Mouse (Mus musculus) forebrain, embryonic 14.5 days (tissue): ENCODE results near the gene Aig1. TPM values are rescaled to one million over a fixed set of nuclear protein-coding genes. Genes with fewer than 3 reads are reported as not detected.
A peak's percentile ranks its signal among the peaks of the same experiment; 100 is the strongest.

Source experiments
- ATAC-seq: fragments of 200-750 bp; cut with Nextera tagmentation; 2 replicates; pipeline ENCODE4 v1.8.0; 2017; ENCODE audit warnings: mild to moderate bottlenecking, moderate library complexity
- DNase-seq: peaks from one replicate; pipeline ENCODE4 v3.0.0-alpha.2; 2015; ENCODE audit warnings: low spot score
- H3K27ac ChIP-seq: fragments of 300-500 bp; sonication (generic); 2 replicates; pipeline ENCODE4 v1.5.1; 2014; ENCODE audit warnings: low read depth, mild to moderate bottlenecking, control low read depth, low read length, moderate library complexity
- H3K27me3 ChIP-seq: fragments of 300-500 bp; sonication (generic); replicated peaks from 2 replicates; pipeline ENCODE4 v1.6.1; 2014; ENCODE audit warnings: low read length, control low read depth, mixed read lengths; ENCODE audit not compliant: control insufficient read depth, insufficient read depth
- H3K36me3 ChIP-seq: fragments of 300-500 bp; sonication (generic); 2 replicates; pipeline ENCODE4 v1.6.1; 2014; ENCODE audit warnings: low read length, control low read depth; ENCODE audit not compliant: control insufficient read depth, insufficient read depth
- H3K4me1 ChIP-seq: fragments of 300-500 bp; sonication (generic); 2 replicates; pipeline ENCODE4 v1.6.1; 2014; ENCODE audit warnings: antibody characterized with exemption, low read length, control low read depth; ENCODE audit not compliant: control insufficient read depth, insufficient read depth
- H3K4me2 ChIP-seq: fragments of 300-500 bp; sonication (generic); 2 replicates; pipeline ENCODE4 v1.6.1; 2014; ENCODE audit warnings: mild to moderate bottlenecking, control low read depth, low read length
- H3K4me3 ChIP-seq: fragments of 300-500 bp; sonication (generic); 2 replicates; pipeline ENCODE4 v1.5.1; 2014; ENCODE audit warnings: low read depth, low read length, control low read depth
- H3K9ac ChIP-seq: fragments of 300-500 bp; sonication (generic); 2 replicates; pipeline ENCODE4 v1.6.1; 2014; ENCODE audit warnings: mild to moderate bottlenecking, low read length, control low read depth, moderate library complexity
- H3K9me3 ChIP-seq: fragments of 300-500 bp; sonication (generic); replicated peaks from 2 replicates; pipeline ENCODE4 v1.6.1; 2016; ENCODE audit warnings: low read length, control low read depth, mixed read lengths; ENCODE audit not compliant: control insufficient read depth
- WGBS: fragments of 180-500 bp; shearing (Covaris S2); extraction: QIAGEN DNeasy Blood & Tissue Kit; methylation state at CpG from one replicate; pipeline ENCODE4 v1.1.7; 2014; 5-methylcytosine and 5-hydroxymethylcytosine counted together
- polyA plus RNA-seq: library from polyadenylated mRNA; unstranded; fragments of >200 nt; fragmentation: Nextera tagmentation; extraction: Ambion mirVana; gene quantifications from 2 replicates; pipeline ENCODE4 v1.2.1, GENCODE M21; 2014

Aig1 gene
- polyA plus RNA-seq, 1 experiment from 2014 or later = 59.5 TPM

DNA sequence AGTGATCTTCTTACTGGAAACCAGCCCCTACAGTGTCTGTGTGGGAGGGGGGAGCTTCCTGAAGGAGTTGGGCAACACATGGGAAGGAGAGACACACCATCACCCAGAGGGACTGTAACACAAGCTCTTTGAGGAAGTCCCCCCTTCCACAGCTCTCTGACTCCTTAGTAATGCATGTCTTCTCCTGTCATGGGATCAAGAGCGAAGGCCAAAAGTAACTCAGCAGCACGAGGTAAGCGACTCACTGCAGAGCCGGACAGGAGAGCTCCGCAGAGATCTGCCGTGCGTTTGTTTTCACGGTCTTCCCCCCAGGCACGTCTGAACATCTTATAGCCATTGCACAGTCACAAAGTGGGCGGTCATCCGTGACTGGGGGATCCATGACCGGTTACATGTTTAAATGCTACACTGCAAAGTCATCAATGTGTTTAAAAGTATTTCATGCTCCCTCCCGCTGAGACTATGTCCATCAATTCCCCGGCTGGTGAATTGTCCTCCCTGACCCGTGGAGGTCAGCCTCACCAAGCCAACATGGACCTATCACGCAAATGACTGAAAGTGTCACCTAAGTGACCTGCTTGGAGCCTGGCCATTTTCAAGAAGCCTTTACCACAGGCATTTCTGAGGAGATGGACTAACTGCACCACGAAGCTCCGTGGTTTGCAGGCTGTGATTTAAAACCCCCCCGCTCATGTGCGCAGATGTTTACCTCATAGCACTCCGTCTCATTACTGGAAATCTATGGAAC is 30.9 kb downstream of the Aig1 start:
- no peaks in the 10 kb centered on the region for H3K27me3 ChIP-seq
- no peaks in the 10 kb centered on the region for H3K4me1 ChIP-seq
- H3K4me2 ChIP-seq = no peak overlapping the region
- H3K4me3 ChIP-seq = no peak overlapping the region
- 85% methylated on average over 21 of the region's 21 CpGs for WGBS
- no peak overlapping the region for H3K9ac ChIP-seq
- ATAC-seq = no peak
- H3K27ac ChIP-seq = no peak overlapping the region
- no peak for DNase-seq
- no peaks in the 10 kb centered on the region for H3K9me3 ChIP-seq
- H3K36me3 ChIP-seq = no peaks in the 10 kb centered on the region

DNA sequence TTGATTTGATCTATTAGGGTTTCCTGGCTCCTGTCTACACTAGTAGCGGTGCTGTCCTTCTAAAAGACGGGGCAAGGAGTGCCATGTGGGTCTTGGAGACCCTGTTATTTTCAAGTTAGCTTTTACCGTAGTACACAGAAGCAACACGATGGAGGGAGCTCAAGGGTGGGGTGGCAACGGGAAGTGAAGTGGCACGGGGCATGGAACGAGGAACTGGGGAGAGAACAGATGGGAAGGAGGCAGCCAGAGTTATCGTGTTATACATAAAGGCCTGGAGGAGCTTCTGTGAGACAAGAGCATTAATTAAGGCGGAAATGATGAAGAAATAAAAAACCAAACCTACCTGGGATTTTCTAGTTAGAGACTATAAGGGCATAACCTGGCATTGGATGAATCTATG is 31.8 kb downstream of the Aig1 start:
- Histone ChIP-seq H3K4me2 (no peak overlapping the region), H3K4me1 (no peaks in the 10 kb centered on the region), H3K36me3 (no peaks in the 10 kb centered on the region), H3K27ac (no peak overlapping the region), H3K9me3 (no peaks in the 10 kb centered on the region), H3K9ac (no peak overlapping the region), H3K4me3 (no peak overlapping the region), H3K27me3 (no peaks in the 10 kb centered on the region)
- 79% methylated on average over 9 of the region's 9 CpGs for WGBS
- DNase-seq (no peak), ATAC-seq (no peak; the same call in 1 of the 2 replicates)

DNA sequence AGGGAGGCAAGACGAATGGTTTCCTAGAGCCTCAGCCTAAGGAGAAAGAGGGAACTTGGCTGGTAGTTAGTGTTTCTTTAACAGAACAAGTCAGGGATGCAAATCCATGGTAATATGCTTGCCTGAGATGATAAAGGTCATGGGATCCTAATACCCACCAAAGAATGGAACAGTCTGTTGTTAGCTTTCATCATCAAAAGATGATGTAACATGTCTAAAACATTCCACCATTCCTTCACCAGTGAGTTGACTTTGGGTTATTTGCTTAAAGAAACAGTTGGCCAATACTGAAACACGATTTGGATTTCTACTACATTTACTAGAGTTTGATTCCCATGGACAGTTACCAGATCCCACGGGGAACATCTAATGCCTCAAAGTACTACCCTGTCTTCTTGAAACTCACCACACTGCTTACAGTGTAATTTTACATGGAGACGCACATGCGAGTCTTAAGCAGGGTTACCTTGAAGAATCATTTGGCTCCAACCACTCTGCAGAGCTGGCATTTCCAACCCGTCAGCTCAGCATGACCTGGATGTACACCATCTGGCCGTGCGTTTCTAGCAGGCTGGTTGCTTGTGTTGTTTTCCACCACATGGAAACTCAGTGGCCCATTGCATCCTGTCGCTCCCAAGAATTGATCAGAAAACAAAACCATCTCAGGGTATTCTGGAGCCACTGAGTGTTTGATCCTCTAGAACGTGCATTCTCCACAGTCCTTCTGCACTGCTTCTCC is 32.9 kb downstream of the Aig1 start:
- Histone ChIP-seq H3K9me3 (no peaks in the 10 kb centered on the region), H3K36me3 (no peaks in the 10 kb centered on the region), H3K4me2 (no peak overlapping the region), H3K4me3 (no peak overlapping the region), H3K27me3 (no peaks in the 10 kb centered on the region), H3K4me1 (no peaks in the 10 kb centered on the region), H3K9ac (no peak overlapping the region), H3K27ac (no peak overlapping the region)
- DNase-seq (no peak), ATAC-seq (no peak)
- WGBS = 89% methylated on average over 10 of the region's 10 CpGs

GRCm38 (mm10) chr10:13834056-13834455 is 34.7 kb downstream of the Aig1 start:
- H3K9me3 ChIP-seq = no peaks in the 10 kb centered on the region
- H3K4me2 ChIP-seq = no peak overlapping the region
- no peaks in the 10 kb centered on the region for H3K36me3 ChIP-seq
- no peak overlapping the region for H3K9ac ChIP-seq
- 77% methylated on average over 7 of the region's 7 CpGs for WGBS
- peak; percentile 19 for DNase-seq
- H3K4me1 ChIP-seq = no peaks in the 10 kb centered on the region
- H3K4me3 ChIP-seq = no peak overlapping the region
- no peak overlapping the region for H3K27ac ChIP-seq
- ATAC-seq = no peak
- H3K27me3 ChIP-seq = no peaks in the 10 kb centered on the region

GRCm38 (mm10) chr10:13833066-13833566 is 35.7 kb downstream of the Aig1 start:
- ATAC-seq = no peak
- H3K27ac ChIP-seq = no peak overlapping the region
- no peaks in the 10 kb centered on the region for H3K9me3 ChIP-seq
- H3K4me3 ChIP-seq = no peak overlapping the region
- H3K9ac ChIP-seq = no peak overlapping the region
- DNase-seq = no peak
- WGBS = 88% methylated on average over 12 of the region's 12 CpGs
- H3K27me3 ChIP-seq = no peaks in the 10 kb centered on the region
- no peak overlapping the region for H3K4me2 ChIP-seq
- H3K36me3 ChIP-seq = no peaks in the 10 kb centered on the region
- no peaks in the 10 kb centered on the region for H3K4me1 ChIP-seq

DNA sequence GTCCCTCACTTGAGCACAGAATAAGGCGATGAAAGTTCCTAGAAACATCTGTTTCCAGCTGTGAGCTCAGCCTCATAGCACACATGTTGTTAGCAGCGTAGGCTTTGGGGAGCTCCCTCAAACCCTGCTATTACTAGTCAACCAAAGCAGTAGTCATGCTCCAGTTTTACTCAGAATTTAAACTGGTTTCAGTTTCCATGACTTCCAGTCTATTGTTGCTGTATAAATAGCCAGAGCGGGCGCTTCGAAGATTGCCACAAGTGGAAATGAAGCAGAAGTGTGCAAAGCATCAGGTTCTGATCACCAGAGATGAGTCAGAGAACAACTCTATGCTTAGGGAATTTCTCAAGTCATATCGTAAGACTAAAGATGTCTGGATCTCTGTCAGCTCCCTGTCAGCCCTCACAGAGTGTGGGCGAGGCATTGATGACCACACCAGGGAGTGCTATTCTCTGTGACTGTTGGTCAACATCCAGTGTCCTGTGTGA is 36.2 kb downstream of the Aig1 start:
- Histone ChIP-seq H3K36me3 (no peaks in the 10 kb centered on the region), H3K4me3 (no peak overlapping the region), H3K4me2 (no peak overlapping the region), H3K9ac (no peak overlapping the region), H3K27ac (no peak overlapping the region), H3K27me3 (no peaks in the 10 kb centered on the region), H3K9me3 (no peaks in the 10 kb centered on the region), H3K4me1 (no peaks in the 10 kb centered on the region)
- WGBS = 93% methylated on average over 7 of the region's 7 CpGs
- ATAC-seq (no peak), DNase-seq (no peak)

DNA sequence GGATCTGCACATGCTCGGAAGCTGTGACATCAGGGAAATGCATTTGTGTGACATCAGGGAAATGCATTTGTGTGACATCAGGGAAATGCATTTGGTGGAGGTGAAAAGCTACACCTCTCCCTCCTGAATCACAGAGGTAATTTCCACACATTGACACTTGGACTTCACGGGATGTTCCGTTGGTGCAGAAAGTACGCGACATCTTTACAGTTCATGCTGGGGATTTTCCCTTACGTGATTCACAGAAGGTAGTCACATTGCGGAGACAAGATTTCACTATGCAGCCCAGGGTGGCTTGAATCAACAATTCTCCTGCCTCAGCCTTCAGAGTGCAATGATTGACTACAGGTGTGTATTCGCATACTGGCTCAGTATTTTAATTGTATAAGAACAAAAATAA is 41.6 kb downstream of the Aig1 start:
- no peak overlapping the region for H3K27ac ChIP-seq
- H3K4me2 ChIP-seq = no peak overlapping the region
- ATAC-seq = no peak
- no peaks in the 10 kb centered on the region for H3K27me3 ChIP-seq
- no peak for DNase-seq
- H3K36me3 ChIP-seq = no peaks in the 10 kb centered on the region
- no peak overlapping the region for H3K4me3 ChIP-seq
- WGBS = 95% methylated on average over 8 of the region's 8 CpGs
- no peaks in the 10 kb centered on the region for H3K9me3 ChIP-seq
- no peaks in the 10 kb centered on the region for H3K4me1 ChIP-seq
- H3K9ac ChIP-seq = no peak overlapping the region

DNA sequence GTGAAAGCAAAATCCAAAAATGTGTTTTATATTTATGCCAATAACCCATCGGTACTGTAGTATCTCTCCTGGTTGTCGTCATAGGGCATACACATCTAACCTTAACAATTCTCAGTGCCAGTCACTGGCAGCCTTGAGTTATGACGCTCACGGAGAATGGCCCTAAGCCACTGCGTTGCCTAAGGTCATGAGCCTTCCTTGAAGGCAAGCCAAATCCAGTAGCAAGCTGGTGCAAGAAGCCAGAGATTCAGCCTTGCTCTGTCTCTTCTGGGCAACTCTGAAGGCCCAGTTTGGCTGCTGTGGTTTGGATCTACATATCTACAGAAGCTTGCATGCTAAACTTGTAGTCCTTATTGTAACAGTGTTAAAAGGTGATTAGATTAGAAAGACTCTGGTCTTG is 55.2 kb downstream of the Aig1 start:
- Histone ChIP-seq H3K9me3 (no peaks in the 10 kb centered on the region), H3K4me3 (no peak overlapping the region), H3K9ac (no peak overlapping the region), H3K36me3 (no peaks in the 10 kb centered on the region), H3K4me2 (no peak overlapping the region), H3K27ac (no peak overlapping the region), H3K4me1 (no peaks in the 10 kb centered on the region), H3K27me3 (no peaks in the 10 kb centered on the region)
- ATAC-seq (no peak), DNase-seq (no peak)
- WGBS = 97% methylated on average over 5 of the region's 5 CpGs

GRCm38 (mm10) chr10:13808291-13808690 is 60.5 kb downstream of the Aig1 start:
- Histone ChIP-seq H3K4me2 (no peak overlapping the region), H3K27me3 (no peaks in the 10 kb centered on the region), H3K4me3 (no peak overlapping the region), H3K9me3 (no peaks in the 10 kb centered on the region), H3K27ac (no peak overlapping the region), H3K9ac (no peak overlapping the region), H3K4me1 (no peaks in the 10 kb centered on the region), H3K36me3 (no peaks in the 10 kb centered on the region)
- WGBS = 84% methylated on average over 1 of the region's 1 CpGs
- ATAC-seq (no peak), DNase-seq (no peak)
